Mouse (Mus musculus) urinary bladder, postnatal 10 days (tissue): ENCODE measurements around the gene Spdye4c.

ENCODE experiments used
- DNase-seq: peaks from one replicate; pipeline ENCODE4 v3.0.0; 2022; ENCODE audit warnings: low spot score

The Spdye4c gene

DNA sequence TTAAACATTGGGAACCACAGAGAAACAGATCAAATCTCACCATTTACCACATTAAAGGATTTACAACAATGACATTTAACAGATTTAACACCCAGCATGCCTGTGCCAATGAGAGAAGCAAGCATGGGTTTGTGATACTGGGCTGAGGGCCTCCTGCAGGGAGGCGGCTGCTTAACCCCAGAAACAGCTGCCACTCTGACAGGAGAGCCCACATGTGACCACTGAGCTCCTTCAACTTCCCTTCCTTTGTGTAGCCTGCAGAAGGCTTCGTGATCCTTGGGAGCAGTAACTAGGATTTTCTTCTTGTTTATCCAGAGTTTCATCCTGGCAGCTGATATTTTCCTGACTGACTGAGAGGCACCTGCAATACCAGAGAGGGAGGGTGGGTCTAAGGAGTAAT, 10.5 kb downstream of the Spdye4c start:
- DNase-seq = no peak

DNA sequence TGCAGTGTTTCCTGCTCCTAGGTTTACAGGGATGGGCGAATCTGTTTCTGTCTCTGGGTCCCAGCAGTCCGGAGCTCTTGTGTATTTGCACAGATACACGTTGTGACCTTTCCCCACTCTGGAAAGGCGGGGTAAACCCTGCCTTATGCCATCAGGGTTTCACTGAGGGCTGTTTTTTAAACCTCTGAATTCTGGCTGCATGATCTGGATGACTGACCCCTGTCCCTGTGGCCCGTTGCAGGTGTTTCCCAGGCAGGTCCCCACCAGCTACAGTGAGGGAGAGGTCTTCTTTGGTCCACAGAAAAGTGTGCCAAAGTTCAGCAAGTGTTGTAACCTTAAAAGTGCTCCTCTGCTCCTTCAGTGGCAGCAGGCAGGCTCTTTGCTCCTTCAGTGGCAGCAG, 18.3 kb downstream of the Spdye4c start:
- no peak for DNase-seq

DNA sequence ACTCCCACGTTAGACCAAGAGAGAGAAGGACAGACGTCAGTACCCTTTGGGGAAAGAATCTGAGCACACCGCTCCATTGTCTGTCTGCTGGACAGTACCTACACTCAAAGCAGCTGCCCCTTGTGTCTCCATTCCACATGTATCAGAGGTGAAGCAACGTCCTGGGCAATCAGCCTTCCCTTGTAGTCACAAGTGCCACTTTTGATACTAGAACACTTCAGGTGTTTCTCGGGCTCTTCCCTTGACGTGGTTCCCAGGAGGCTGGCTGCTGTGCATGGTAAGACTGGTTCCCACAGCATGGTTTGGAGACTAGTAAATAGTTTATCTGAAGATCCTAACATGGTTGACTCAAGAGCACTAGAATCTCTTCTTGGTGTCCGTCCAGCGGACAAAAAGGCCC, 20.2 kb downstream of the Spdye4c start:
- DNase-seq = no peak

DNA sequence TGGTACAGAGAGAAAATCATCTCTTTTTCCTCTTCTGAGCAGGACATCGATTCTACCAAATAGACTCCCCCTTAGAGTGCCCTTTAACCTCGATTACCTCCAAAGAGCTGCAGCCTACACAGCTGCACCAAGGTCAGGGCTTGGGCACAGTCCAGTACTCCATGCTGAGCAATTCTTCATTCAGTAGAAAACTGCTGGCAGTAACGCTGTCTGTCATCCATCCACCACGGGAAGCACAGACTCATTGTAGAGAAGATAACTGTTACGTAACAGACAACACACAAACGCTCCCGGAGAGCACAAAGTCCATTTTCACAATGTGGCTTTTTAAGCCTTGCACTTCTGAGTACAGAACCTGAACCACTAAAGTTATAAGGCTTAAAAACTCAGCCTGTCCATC, 21.3 kb downstream of the Spdye4c start:
- no peak for DNase-seq

DNA sequence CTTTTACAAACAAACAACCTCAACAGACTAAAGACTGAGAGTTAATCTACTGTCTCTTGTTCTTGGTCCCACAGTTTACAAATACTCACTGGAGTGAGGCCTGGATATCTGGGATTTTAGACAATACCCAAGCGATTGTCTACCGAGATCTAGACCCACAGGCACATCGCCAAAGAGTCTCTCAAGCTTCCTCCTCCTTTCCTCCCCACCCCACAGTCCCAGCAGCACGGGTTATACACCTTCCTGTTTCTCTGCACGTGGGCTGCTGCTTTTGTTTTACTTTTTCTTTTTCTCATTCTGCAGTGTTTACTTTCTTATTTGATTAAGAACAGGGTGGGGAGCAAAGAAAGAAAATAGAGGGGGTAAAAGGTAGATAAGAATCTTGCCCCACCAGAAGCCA, 22.4 kb downstream of the Spdye4c start:
- no peak for DNase-seq

- no peak for DNase-seq
Observed at GRCm38 (mm10) chr2:128615366-128615765, 24.4 kb downstream of the Spdye4c start.

- no peak for DNase-seq
Observed at GRCm38 (mm10) chr2:128620578-128620977, 29.6 kb downstream of the Spdye4c start.
